In genomic region chr8:93014300-93014699, GRCm38 (mm10) we compare ENCODE assay signal across 27 mouse cellular contexts. TPM values are rescaled to one million over a fixed set of nuclear protein-coding genes. Genes with fewer than 3 reads are reported as not detected.
DNase-seq lines count a peak whose midpoint lies in the region; ATAC-seq and TF ChIP-seq lines count a peak whose summit lies in the region.
"Had no signal": no experiment of that assay in that cellular context is flagged by ENCODE, and none has a peak within 500 bp of the region (broad histone marks: within the 10 kb centered on the region; RNA-seq: fewer than 3 reads in every experiment).

No protein-coding gene starts in this region.

- TF ChIP-seq POLR2A in testis, adult 2 months (IDR thresholded peaks at IDR 0.05; ENCODE audit: control insufficient read depth, low read depth, low read length), result no peak

- H3K36me3 ChIP-seq in testis, adult 2 months (ENCODE audit: control insufficient read depth, insufficient read depth, low read length), result no peaks in the 10 kb centered on the region
- H3K36me3 ChIP-seq: embryonic facial prominence, embryonic 12.5 days; embryonic facial prominence, embryonic 15.5 days; forebrain, embryonic 12.5 days; forebrain, embryonic 15.5 days; heart, embryonic 10.5 days; heart, embryonic 13.5 days; hindbrain, embryonic 12.5 days; hindbrain, embryonic 15.5 days had no signal

- ATAC-seq in granulocyte monocyte progenitor cell, adult 5-6 weeks (replicated peaks; ENCODE audit: poor library complexity, severe bottlenecking), result peak; percentile 36
- peak; percentile 45 for ATAC-seq in megakaryocyte progenitor cell, adult 5-6 weeks (replicated peaks; ENCODE audit: poor library complexity)
- ATAC-seq: activated CD4-positive, CD25-positive, alpha-beta regulatory T cell, adult 4 months; forebrain, embryonic 15.5 days had no signal

- peak overlapping the region; percentile 3; the same call in 1 of the 2 replicates for H3K4me3 ChIP-seq in testis, adult 2 months (ENCODE audit: control insufficient read depth, low read depth, low read length)
- H3K4me3 ChIP-seq: embryonic facial prominence, embryonic 12.5 days; embryonic facial prominence, embryonic 15.5 days; forebrain, embryonic 12.5 days; forebrain, embryonic 15.5 days; heart, adult 2 months; heart, embryonic 10.5 days; heart, embryonic 13.5 days; hindbrain, embryonic 12.5 days; hindbrain, embryonic 15.5 days had no signal

- H3K27me3 ChIP-seq in testis, adult 2 months (ENCODE audit: control insufficient read depth, insufficient read depth, low read length), result no peaks in the 10 kb centered on the region
- H3K27me3 ChIP-seq: embryonic facial prominence, embryonic 12.5 days; embryonic facial prominence, embryonic 15.5 days; forebrain, embryonic 12.5 days; forebrain, embryonic 15.5 days; heart, embryonic 13.5 days; hindbrain, embryonic 12.5 days; hindbrain, embryonic 15.5 days had no signal

- TF ChIP-seq CTCF in testis, adult 2 months (IDR thresholded peaks at IDR 0.05; ENCODE audit: control insufficient read depth, insufficient read depth, insufficient replicate concordance, low read depth, low read length), result no peak

- H3K4me1 ChIP-seq in testis, adult 2 months (ENCODE audit: control insufficient read depth, insufficient read depth, low read length), result peaks cover 4% of the 10 kb centered on the region; the same call in 1 of the 2 replicates
- H3K4me1 ChIP-seq: embryonic facial prominence, embryonic 12.5 days; embryonic facial prominence, embryonic 15.5 days; forebrain, embryonic 12.5 days; forebrain, embryonic 15.5 days; hindbrain, embryonic 12.5 days; hindbrain, embryonic 15.5 days had no signal

- DNase-seq in testis, postnatal 14 days (ENCODE audit: low spot score), result no peak
- no peak for DNase-seq in kidney, adult 11 months
- DNase-seq in right cerebral cortex, postnatal 4 days, result no peak
- DNase-seq: adrenal gland, adult 8-10 months; adrenal gland, postnatal 25 days; cerebellum, adult 18-20 months; cerebellum, adult 9-10 months; cerebellum, postnatal 14 days; gastrocnemius, postnatal 25 days; heart, adult 2 months; heart, postnatal 14 days; heart, postnatal 4 days had no signal

- no peak overlapping the region for H3K27ac ChIP-seq in testis, adult 2 months (ENCODE audit: control insufficient read depth, insufficient read depth, low read depth, low read length)
- H3K27ac ChIP-seq: embryonic facial prominence, embryonic 12.5 days; embryonic facial prominence, embryonic 15.5 days; forebrain, embryonic 12.5 days; forebrain, embryonic 15.5 days; heart, adult 2 months; heart, embryonic 10.5 days; heart, embryonic 13.5 days; hindbrain, embryonic 12.5 days; hindbrain, embryonic 15.5 days had no signal

RNA-seq across cellular contexts. Expression of gene Ces1a, which starts 33.7 kb away (rescaled TPM):
- 1.5 TPM in 2 replicates for polyA plus RNA-seq in testis, adult 2 months (2012; rRNA removed)
- total RNA-seq in granulocyte monocyte progenitor cell, adult 5-6 weeks (2014; fragmentation: Nextera tagmentation), result not detected in 2 replicates
- not detected in 2 replicates for total RNA-seq in granulocyte monocyte progenitor cell, adult 5-6 weeks (2017)
- not detected in 2 replicates for total RNA-seq in megakaryocyte progenitor cell, adult 5-6 weeks (2015)
- not detected in 2 replicates for total RNA-seq in megakaryocyte progenitor cell, adult 5-6 weeks (2017)
- total RNA-seq: adrenal gland, adult 8-10 months; adrenal gland, postnatal 25 days; gastrocnemius, adult 8-10 months; gastrocnemius, postnatal 25 days; heart, adult 2 months; heart, postnatal 14 days; heart, postnatal 4 days had no signal
- polyA plus RNA-seq: activated CD4-positive, CD25-positive, alpha-beta regulatory T cell, adult 4 months; brain, embryonic 14.5 days; embryonic facial prominence, embryonic 12.5 days; forebrain, embryonic 12.5 days; forebrain, embryonic 15.5 days; gonadal fat pad, adult 2 months; heart, adult 2 months; heart, embryonic 13.5 days; hindbrain, embryonic 12.5 days; hindbrain, embryonic 15.5 days had no signal

RNA-seq across cellular contexts. Expression of gene Slc6a2, which starts 54.4 kb away (rescaled TPM):
- polyA plus RNA-seq in testis, adult 2 months (2012; rRNA removed), result 0.02 and 0.05 TPM in 2 replicates
- total RNA-seq in granulocyte monocyte progenitor cell, adult 5-6 weeks (2014; fragmentation: Nextera tagmentation), result not detected in 2 replicates
- total RNA-seq in granulocyte monocyte progenitor cell, adult 5-6 weeks (2017), result not detected in 2 replicates
- total RNA-seq in megakaryocyte progenitor cell, adult 5-6 weeks (2015), result not detected in 2 replicates
- total RNA-seq in megakaryocyte progenitor cell, adult 5-6 weeks (2017), result 0.04 TPM in 1 of 2 replicates, not detected in the other
- polyA plus RNA-seq: activated CD4-positive, CD25-positive, alpha-beta regulatory T cell, adult 4 months; forebrain, embryonic 12.5 days had no signal
